Mouse (Mus musculus): ENCODE data around the gene Mccc1. TPM values are rescaled to one million over a fixed set of nuclear protein-coding genes. Genes with fewer than 3 reads are reported as not detected.

The Mccc1 gene
- polyA plus RNA-seq, 1 experiment: 14.1 TPM

- no peak for TF ChIP-seq POLR2A (IDR thresholded peaks at IDR 0.05; ENCODE audit: borderline replicate concordance, extremely low read depth, low read depth, low read length)
- no peak for TF ChIP-seq CTCF (IDR thresholded peaks at IDR 0.05; ENCODE audit: insufficient read depth, low read length)
- no peak for DNase-seq
- Histone ChIP-seq H3K4me3 (replicated peaks; ENCODE audit: extremely low read depth, low read depth, low read length) (no peak overlapping the region), H3K4me1 (ENCODE audit: control insufficient read depth, insufficient read depth, low read length) (no peaks in the 10 kb centered on the region)
- WGBS: 88% methylated on average over 8 of the region's 8 CpGs
These were observed 33.0 kb downstream of the Mccc1 start for GRCm38 (mm10) chr3:35967366-35967921.

GRCm38 (mm10) chr3:35966493-35966892 lies 34.0 kb downstream of the Mccc1 start:
- WGBS: 66% methylated on average over 2 of the region's 2 CpGs
- no peaks in the 10 kb centered on the region for H3K4me1 ChIP-seq (ENCODE audit: control insufficient read depth, insufficient read depth, low read length)
- no peak overlapping the region for H3K4me3 ChIP-seq (replicated peaks; ENCODE audit: extremely low read depth, low read depth, low read length)
- DNase-seq: no peak
- no peak for TF ChIP-seq POLR2A (IDR thresholded peaks at IDR 0.05; ENCODE audit: borderline replicate concordance, extremely low read depth, low read depth, low read length)
- TF ChIP-seq CTCF (IDR thresholded peaks at IDR 0.05; ENCODE audit: insufficient read depth, low read length): no peak

- H3K4me1 ChIP-seq (ENCODE audit: control insufficient read depth, insufficient read depth, low read length): no peaks in the 10 kb centered on the region
- TF ChIP-seq POLR2A (IDR thresholded peaks at IDR 0.05; ENCODE audit: borderline replicate concordance, extremely low read depth, low read depth, low read length): no peak
- no peak for TF ChIP-seq CTCF (IDR thresholded peaks at IDR 0.05; ENCODE audit: insufficient read depth, low read length)
- whole genome bisulfite sequencing: 52% methylated on average over 4 of the region's 4 CpGs
- H3K4me3 ChIP-seq (replicated peaks; ENCODE audit: extremely low read depth, low read depth, low read length): no peak overlapping the region
- no peak for DNase-seq
These were observed 35.5 kb downstream of the Mccc1 start for GRCm38 (mm10) chr3:35964928-35965327.

GRCm38 (mm10) chr3:35963921-35964320 lies 36.6 kb downstream of the Mccc1 start:
- no peak for DNase-seq
- Histone ChIP-seq H3K4me3 (replicated peaks; ENCODE audit: extremely low read depth, low read depth, low read length) (no peak overlapping the region), H3K4me1 (ENCODE audit: control insufficient read depth, insufficient read depth, low read length) (no peaks in the 10 kb centered on the region)
- 90% methylated on average over 5 of the region's 5 CpGs for WGBS
- TF ChIP-seq CTCF (IDR thresholded peaks at IDR 0.05; ENCODE audit: insufficient read depth, low read length): no peak
- TF ChIP-seq POLR2A (IDR thresholded peaks at IDR 0.05; ENCODE audit: borderline replicate concordance, extremely low read depth, low read depth, low read length): no peak

GRCm38 (mm10) chr3:35963401-35963800 lies 37.1 kb downstream of the Mccc1 start:
- WGBS: 93% methylated on average over 4 of the region's 4 CpGs
- TF ChIP-seq POLR2A (IDR thresholded peaks at IDR 0.05; ENCODE audit: borderline replicate concordance, extremely low read depth, low read depth, low read length) (no peak), CTCF (IDR thresholded peaks at IDR 0.05; ENCODE audit: insufficient read depth, low read length) (no peak)
- no peaks in the 10 kb centered on the region for H3K4me1 ChIP-seq (ENCODE audit: control insufficient read depth, insufficient read depth, low read length)
- no peak overlapping the region for H3K4me3 ChIP-seq (replicated peaks; ENCODE audit: extremely low read depth, low read depth, low read length)
- no peak for DNase-seq

- no peak for TF ChIP-seq POLR2A (IDR thresholded peaks at IDR 0.05; ENCODE audit: borderline replicate concordance, extremely low read depth, low read depth, low read length)
- no peak for TF ChIP-seq CTCF (IDR thresholded peaks at IDR 0.05; ENCODE audit: insufficient read depth, low read length)
- no peak for DNase-seq
- no peak overlapping the region for H3K4me3 ChIP-seq (replicated peaks; ENCODE audit: extremely low read depth, low read depth, low read length)
- H3K4me1 ChIP-seq (ENCODE audit: control insufficient read depth, insufficient read depth, low read length): no peaks in the 10 kb centered on the region
- 89% methylated on average over 5 of the region's 5 CpGs for WGBS
These were observed 37.5 kb downstream of the Mccc1 start for GRCm38 (mm10) chr3:35962967-35963366.

- no peaks in the 10 kb centered on the region for H3K4me1 ChIP-seq (ENCODE audit: control insufficient read depth, insufficient read depth, low read length)
- 94% methylated on average over 3 of the region's 3 CpGs for WGBS
- no peak overlapping the region for H3K4me3 ChIP-seq (replicated peaks; ENCODE audit: extremely low read depth, low read depth, low read length)
- no peak for TF ChIP-seq CTCF (IDR thresholded peaks at IDR 0.05; ENCODE audit: insufficient read depth, low read length)
- no peak for TF ChIP-seq POLR2A (IDR thresholded peaks at IDR 0.05; ENCODE audit: borderline replicate concordance, extremely low read depth, low read depth, low read length)
- no peak for DNase-seq
These were observed 43.2 kb downstream of the Mccc1 start for GRCm38 (mm10) chr3:35957230-35957629.

GRCm38 (mm10) chr3:35954901-35955575 lies 45.4 kb downstream of the Mccc1 start:
- no peak for TF ChIP-seq POLR2A (IDR thresholded peaks at IDR 0.05; ENCODE audit: borderline replicate concordance, extremely low read depth, low read depth, low read length)
- no peak for TF ChIP-seq CTCF (IDR thresholded peaks at IDR 0.05; ENCODE audit: insufficient read depth, low read length)
- DNase-seq: no peak
- no peaks in the 10 kb centered on the region for H3K4me1 ChIP-seq (ENCODE audit: control insufficient read depth, insufficient read depth, low read length)
- 90% methylated on average over 11 of the region's 11 CpGs for WGBS
- H3K4me3 ChIP-seq (replicated peaks; ENCODE audit: extremely low read depth, low read depth, low read length): no peak overlapping the region

GRCm38 (mm10) chr3:35953816-35954215 lies 46.7 kb downstream of the Mccc1 start:
- WGBS: 88% methylated on average over 6 of the region's 6 CpGs
- no peak for DNase-seq
- Histone ChIP-seq H3K4me3 (replicated peaks; ENCODE audit: extremely low read depth, low read depth, low read length) (no peak overlapping the region), H3K4me1 (ENCODE audit: control insufficient read depth, insufficient read depth, low read length) (no peaks in the 10 kb centered on the region)
- TF ChIP-seq POLR2A (IDR thresholded peaks at IDR 0.05; ENCODE audit: borderline replicate concordance, extremely low read depth, low read depth, low read length) (no peak), CTCF (IDR thresholded peaks at IDR 0.05; ENCODE audit: insufficient read depth, low read length) (no peak)

GRCm38 (mm10) chr3:35953184-35953583 lies 47.3 kb downstream of the Mccc1 start:
- 52% methylated on average over 1 of the region's 1 CpGs for WGBS
- no peak for TF ChIP-seq CTCF (IDR thresholded peaks at IDR 0.05; ENCODE audit: insufficient read depth, low read length)
- TF ChIP-seq POLR2A (IDR thresholded peaks at IDR 0.05; ENCODE audit: borderline replicate concordance, extremely low read depth, low read depth, low read length): no peak
- H3K4me1 ChIP-seq (ENCODE audit: control insufficient read depth, insufficient read depth, low read length): no peaks in the 10 kb centered on the region
- no peak for DNase-seq
- H3K4me3 ChIP-seq (replicated peaks; ENCODE audit: extremely low read depth, low read depth, low read length): no peak overlapping the region
